Mouse (Mus musculus): ENCODE measurements at regions not wholly inside any gene's neighbourhood (a gene's known extent, or its start where the extent isn't known, plus 50 kb on each side); places are given as distances from the start of the nearest gene placed in this dataset.
A peak's percentile ranks its signal among the peaks of the same experiment; 100 is the strongest.

DNA sequence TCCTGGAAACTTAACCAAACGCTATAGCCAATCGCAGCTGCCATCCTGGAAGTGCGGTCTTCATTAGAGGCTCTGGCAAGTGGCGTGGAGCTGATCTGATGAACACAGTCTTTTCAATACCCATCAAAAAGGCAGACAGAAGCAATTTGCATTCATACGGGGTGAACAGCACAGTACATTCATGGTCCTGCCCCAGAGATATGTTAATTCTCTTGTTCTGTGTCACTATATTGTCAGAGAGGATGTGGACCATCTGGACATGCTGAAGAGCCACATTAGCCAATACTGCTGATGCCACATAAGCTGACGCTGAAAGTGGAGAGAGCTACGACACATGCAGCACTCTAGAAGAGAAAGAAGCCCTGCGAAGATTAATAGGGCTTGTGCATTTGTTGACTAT lies 267.6 kb downstream of the Pmp22 start:
- no peak for DNase-seq (ENCODE audit: low spot score)

GRCm38 (mm10) chr11:63402741-63403140 lies 274.0 kb downstream of the Pmp22 start:
- DNase-seq (ENCODE audit: low spot score), result no peak

DNA sequence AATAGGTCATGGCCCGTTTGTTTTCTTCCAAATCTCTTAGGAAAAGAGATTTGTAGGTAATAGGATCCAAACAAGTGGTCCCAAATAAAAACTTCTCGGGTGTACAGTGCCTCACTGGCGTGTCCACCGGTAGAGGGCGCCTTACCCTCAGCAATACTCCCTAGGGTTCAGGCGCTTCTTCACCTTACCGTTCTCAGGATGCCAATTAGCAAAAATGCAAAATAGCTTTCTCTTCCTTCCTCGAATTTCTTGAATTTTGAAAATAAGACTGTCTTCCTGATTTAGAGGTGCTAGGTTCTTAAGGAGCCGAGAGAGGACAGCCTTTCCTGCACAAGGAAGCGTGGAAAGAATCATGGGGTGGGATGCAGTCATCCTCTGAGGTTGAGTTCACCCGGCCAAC lies 275.9 kb downstream of the Pmp22 start:
- DNase-seq (ENCODE audit: low spot score), result peak; percentile 92

DNA sequence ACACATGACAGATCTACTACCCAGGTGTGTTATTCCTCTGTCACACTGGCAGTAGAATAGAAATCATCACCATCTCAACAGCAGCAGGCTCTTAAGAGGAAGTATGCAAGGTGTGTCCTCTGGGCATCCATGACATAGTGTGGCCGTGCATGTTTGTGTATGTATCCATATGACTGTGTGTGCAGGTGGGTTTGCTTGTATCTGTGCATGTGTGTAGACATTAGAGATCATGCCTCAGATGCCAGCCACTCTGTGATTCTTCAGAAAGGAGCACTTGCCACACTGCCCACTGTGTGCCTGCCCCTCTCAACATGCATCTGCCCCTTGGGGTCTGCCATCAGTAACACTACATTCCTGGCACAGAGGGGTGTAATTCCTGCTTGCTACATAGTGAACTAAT lies 280.6 kb downstream of the Pmp22 start:
- no peak for DNase-seq (ENCODE audit: low spot score)

DNA sequence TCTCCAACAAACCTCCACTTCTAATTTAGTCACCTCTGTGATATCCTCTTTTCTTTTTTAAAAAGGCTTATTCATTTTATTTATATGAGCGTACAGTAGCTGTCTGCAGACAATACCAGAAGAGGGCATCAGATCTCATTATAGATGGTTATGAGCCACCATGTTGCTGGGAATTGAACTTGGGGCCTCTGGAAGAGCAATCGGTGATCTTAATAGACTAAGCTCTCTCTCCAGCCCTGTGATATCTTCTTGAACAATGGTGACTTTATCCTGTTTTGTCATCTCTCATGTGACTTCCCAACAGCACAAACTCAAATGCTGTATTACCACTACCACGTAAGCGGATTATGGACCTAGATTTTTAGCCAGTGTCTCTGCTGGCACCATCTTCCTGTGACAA lies 282.1 kb downstream of the Pmp22 start:
- DNase-seq (ENCODE audit: low spot score), result no peak

DNA sequence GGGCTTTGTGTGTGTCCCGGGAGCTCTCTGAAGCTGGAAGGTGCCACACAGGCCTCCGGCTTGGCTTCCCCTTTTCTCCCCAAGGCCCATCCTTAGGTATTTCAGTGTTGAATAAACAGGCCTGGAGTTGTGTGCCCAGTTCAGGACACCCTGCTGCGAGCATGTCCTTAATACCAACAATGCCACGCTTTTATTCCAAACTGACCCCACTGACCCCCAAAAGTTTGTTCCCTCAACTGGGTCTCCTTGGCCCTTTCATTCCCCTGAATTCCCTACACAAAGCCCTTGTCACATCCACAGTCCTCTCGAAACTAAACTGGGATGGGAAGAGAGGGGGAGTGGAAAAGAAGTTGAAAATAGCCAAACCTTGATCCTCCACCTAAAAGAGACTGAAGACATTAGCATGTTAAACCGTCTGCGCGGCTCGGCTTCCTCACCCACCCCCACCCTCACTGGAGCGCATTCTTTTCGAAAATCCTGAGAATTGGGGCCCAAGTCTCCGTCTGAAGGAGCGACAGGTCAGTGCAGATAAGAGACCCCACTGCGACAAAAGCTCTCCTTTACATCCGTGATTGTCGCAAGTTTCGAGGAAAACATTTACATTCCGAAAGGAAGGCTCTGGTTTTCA lies 283.7 kb downstream of the Pmp22 start:
- no peak for DNase-seq (ENCODE audit: low spot score)

DNA sequence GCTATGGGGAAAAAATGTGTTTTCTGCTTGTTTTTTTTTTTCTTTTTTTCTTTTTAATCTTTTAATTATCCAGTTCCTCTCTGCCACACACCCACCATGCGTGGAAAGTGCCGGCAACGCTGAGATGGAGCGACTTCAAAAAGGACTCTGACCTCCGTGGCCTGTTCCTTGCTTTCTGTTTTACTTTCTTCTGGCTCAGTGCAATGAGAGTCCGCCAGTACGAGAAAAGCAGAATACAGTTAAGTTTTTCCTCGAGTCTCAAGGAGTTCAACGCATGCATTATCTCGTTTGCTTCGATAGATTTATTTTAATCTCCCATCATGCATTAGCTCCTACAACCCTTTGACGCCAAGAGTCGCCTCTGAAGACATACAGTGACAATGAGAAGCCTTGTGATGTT lies 284.3 kb downstream of the Pmp22 start:
- no peak for DNase-seq (ENCODE audit: low spot score)

GRCm38 (mm10) chr11:63413621-63414020 lies 284.8 kb downstream of the Pmp22 start:
- no peak for DNase-seq (ENCODE audit: low spot score)

- DNase-seq (ENCODE audit: low spot score), result no peak
These were observed 289.4 kb downstream of the Pmp22 start for GRCm38 (mm10) chr11:63418042-63418776.

DNA sequence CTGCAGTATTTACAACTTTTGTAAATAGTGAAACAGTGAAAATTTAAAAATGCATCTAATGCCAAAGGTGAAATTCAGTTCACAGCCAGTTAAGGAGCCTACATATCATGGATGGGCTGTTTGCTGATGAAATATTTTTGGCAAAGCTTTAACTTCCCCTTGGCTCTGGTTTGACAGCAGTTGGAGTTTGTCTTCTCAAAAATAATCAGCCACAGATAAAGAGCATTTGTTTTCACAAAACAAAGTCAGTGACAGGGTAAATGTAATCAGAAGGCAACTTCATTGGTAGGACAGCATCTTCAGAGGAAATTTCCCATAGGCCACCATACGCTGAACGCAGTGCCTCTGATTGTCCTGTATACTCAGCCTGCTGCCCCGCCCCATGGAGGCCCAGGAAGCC lies 291.6 kb downstream of the Pmp22 start:
- no peak for DNase-seq (ENCODE audit: low spot score)

DNA sequence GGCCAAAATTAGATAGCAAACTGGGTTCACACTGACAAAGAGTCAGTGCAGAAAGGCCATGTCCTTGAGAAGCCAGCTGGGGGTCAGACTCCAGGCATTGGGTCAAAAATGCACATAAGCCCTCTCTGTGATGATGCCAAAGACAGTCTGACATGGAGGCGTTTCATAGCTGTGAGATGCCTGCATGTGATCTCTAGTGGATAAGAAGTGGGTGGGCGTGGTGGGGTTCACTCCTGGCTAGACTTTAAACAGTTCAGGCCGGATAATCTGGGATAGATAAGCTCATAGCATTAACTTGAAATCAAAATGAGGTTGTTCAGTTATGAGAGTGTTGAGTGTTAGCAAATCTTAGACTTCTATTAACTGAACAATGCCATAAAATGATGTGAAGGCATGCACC lies 293.3 kb downstream of the Pmp22 start:
- DNase-seq (ENCODE audit: low spot score), result no peak

DNA sequence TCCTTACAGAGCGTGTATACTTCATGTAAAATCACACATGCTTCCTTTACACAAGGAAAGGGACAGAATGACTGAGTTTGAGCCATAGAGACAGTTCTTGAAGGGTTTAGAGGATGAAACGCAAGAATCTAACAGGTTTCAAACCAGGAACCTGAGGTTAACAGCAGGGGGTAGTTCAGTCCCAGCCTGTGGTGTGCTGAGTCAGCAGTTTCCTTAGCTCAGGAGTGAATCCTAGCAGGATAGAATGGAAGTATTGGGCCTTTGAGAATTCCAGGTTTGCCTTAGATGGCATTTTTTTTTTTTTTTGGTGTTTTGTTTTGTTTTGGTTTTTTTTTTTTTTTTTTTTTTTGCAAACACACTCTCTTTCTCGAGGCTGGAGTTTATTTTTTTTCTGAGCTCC lies 295.5 kb downstream of the Pmp22 start:
- DNase-seq (ENCODE audit: low spot score), result no peak

- DNase-seq (ENCODE audit: low spot score), result no peak
These were observed 297.0 kb downstream of the Pmp22 start for GRCm38 (mm10) chr11:63425741-63426140.

GRCm38 (mm10) chr11:63453786-63454185 lies 325.0 kb downstream of the Pmp22 start:
- DNase-seq (ENCODE audit: low spot score), result no peak

DNA sequence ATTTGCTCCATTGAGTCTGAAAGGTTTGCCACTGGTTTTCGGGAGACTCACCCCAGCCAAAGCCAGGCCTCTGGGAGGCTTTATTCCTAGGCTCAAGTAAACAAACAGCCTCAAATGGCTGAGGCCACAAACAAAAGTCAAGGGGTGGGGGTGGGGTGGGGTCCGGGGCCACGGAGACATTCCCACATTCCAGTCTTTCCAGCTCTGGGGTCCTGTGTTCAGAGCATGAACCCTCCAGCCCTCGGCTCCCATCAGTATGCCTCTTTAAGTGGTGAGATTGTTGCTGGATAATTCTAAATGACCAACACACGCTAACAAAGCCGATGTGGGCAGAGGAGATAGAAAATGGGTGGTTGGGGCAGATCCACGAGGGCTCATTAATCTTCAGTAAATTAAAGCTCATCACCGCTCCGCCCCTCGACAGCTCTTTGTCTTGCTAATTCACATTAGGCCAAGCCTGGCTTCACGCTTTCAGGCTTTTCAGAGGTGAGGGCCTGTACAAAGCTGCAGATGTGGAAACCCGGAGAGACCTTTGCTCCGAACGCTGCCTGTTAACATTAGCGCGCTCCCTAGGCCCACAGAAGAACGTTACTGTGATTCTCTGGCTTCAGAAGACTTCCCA lies 326.2 kb downstream of the Pmp22 start:
- peak; percentile 38 for DNase-seq (ENCODE audit: low spot score)

DNA sequence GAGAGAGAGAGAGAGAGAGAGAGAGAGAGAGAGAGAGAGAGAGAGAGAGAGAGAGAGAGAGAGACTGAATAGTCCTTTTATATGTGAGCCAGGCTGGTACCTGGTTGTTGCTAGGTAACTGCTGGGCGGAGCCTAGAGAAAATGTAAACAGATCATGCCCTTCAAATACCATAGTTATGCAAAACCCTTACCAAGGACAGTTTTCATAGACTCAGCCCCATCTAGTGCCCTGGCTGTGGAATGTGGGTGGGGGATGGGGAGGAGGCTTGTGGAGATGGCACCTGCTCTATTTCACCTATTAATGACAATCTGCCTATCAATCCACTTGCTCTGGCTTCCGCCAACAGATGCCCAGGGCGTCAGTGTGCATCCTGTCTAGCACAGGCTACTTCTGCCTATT lies 327.6 kb downstream of the Pmp22 start:
- peak; percentile 29 for DNase-seq (ENCODE audit: low spot score)

DNA sequence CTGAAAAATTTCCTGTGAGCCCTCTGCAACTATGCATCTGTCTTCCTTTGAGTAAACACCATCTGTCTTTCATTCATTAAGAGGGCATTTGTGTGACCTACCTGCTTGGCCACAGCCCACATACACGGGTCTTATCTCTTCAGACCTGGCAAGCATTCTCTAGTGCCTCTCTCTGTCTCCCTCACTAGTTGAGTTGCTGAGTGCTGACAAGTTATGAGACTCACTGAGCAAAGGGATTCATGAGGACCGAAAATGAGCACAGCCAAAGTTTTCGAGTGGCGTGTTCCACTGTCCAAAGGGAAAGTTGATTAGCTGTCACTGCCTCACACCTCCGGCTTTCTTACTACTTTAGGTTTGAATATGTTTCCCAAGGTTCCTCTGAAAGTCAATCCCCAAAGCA lies 328.5 kb downstream of the Pmp22 start:
- DNase-seq (ENCODE audit: low spot score), result peak; percentile 10

DNA sequence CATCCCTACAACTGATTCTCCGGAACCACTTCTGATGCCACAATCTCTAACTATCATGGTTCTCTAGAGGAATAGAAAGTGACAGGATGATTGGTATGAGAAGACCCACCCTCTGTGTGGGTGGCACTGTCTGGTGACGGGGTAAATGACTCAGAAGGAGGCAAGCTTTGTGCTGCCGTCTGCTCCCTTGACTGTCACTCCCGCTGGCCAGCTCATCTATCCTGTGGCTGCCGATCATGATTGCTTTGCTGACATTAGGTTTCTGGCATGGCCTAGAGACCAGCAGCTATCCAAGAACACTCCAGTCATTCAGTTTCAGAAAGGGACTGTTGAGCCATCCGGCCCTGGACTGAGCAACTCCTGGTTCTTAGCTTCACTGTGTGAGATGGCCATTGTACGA lies 331.4 kb downstream of the Pmp22 start:
- DNase-seq (ENCODE audit: low spot score), result peak; percentile 19

- DNase-seq (ENCODE audit: low spot score), result no peak
These were observed 335.1 kb downstream of the Pmp22 start for GRCm38 (mm10) chr11:63463797-63464331.

DNA sequence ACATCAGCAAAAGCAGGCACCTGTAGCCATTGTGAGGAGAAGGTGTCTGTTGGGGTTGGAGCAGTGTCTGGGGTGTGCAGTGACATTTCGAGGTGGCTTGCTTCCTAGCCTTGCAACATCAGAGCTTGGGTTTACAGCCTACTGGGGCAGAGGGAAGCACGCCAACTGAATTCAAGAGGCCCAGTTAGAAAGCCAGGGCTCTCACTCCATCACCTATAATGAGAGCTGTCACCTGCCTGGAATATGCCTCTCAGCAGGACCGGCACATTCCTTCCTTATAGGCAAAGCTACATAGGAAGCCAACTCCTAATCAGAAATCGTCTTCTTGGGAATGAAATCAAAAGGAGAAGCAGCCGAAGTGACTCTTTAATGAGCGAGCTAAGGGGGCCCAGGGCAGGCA lies 337.2 kb downstream of the Pmp22 start:
- peak; percentile 28 for DNase-seq (ENCODE audit: low spot score)

GRCm38 (mm10) chr11:63466541-63466940 lies 337.8 kb downstream of the Pmp22 start:
- peak; percentile 22 for DNase-seq (ENCODE audit: low spot score)

DNA sequence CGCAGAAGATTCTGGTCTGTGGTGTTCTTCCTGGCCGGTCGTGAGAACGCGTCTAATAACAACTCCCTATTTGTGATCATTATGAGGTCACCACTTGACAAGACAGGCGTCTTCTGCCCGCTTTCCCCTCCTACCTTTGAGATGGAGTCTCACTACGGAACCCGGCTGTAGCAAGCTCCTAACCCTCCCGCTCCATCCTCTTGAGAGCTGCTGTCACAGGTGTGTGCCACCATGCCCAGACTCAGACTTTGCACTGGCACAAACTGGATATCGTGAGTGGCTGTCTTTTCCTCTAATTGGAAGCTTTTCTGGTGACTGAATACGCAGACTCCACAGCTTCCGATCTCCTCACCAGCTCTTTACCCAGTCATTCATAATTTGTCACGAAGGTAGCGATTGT lies 346.0 kb downstream of the Pmp22 start:
- peak; percentile 21 for DNase-seq (ENCODE audit: low spot score)

DNA sequence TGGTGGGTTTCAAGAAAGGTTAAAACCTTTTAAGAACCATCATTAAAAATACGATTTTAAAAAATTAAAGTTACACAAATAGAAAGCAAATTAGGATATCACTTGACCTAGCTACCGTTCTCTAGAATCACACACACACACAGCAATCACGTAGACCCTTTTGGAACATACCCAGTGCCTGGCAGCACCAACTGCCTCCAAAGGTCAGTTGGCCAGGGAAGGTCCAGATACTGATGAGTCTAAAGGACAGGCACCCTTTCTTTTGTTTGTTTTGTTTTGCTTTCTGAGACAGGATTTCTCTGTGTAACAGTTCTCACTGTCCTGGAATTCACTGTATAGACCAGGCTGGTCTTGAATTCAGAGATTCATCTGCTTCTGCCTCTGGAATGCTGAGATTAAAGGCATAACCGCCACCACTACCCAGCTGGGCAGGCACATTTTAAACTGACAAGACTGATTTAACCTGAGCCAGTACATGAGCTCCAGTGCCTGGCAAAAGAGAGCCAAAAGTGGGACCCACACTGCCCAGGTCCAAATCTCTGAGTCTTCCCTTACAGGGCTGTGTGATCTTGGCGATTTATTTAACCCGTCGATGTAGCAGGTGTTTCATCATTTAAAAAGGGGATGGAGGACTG lies 353.0 kb downstream of the Pmp22 start:
- DNase-seq (ENCODE audit: low spot score), result no peak

Measured in testis, postnatal 10 days (tissue).